Mouse (Mus musculus): ENCODE results near the gene Rnase13. TPM values are rescaled to one million over a fixed set of nuclear protein-coding genes. Genes with fewer than 3 reads are reported as not detected.
A peak's percentile ranks its signal among the peaks of the same experiment; 100 is the strongest.

The Rnase13 gene
- total and polyA plus RNA-seq, 2 experiments from 2014 or later = not detected

DNA sequence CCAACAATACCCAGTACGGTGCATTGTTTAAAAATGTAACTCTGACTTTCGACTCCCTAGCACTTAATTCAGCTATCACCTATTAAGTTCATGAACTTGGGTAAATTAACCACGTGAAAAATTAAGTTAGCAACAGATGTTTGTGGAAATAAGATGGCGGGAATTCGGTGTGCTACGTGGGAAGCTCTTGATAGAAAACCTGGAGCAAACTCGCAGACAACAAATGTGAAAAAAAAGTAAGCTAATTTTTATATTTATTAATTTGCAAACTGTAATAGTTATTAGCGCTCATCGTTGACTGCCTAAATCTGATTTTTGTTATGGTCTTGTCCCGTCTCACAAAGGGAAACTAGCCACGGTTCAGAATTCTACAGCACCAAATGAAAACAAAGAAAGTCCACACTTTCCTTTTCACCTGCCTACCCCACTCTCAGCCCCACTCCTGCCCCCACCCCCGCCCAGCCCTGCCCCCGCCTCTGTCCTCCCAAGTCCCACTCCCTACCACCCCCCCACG lies 38.5 kb downstream of the Rnase13 start:
- H3K36me3 ChIP-seq (ENCODE audit: insufficient read depth, low read length) = peaks cover 13% of the 10 kb centered on the region
- H3K4me3 ChIP-seq (ENCODE audit: low read depth, low read length) = peak overlapping the region; percentile 65
- H3K4me1 ChIP-seq (ENCODE audit: insufficient read depth, low read length) = peaks cover 9% of the 10 kb centered on the region; the same call in 1 of the 2 replicates
- H3K27me3 ChIP-seq (ENCODE audit: insufficient read depth, low read length) = no peaks in the 10 kb centered on the region
- no peak for TF ChIP-seq CTCF (IDR thresholded peaks at IDR 0.05)
- H3K9ac ChIP-seq (replicated peaks; ENCODE audit: low read length, poor library complexity, severe bottlenecking) = peak overlapping the region; percentile 75
- H3K27ac ChIP-seq (ENCODE audit: low read depth, low read length) = peak overlapping the region; percentile 73
- peak overlapping the region; percentile 78 for H3K4me2 ChIP-seq (ENCODE audit: low read depth, low read length, poor library complexity, severe bottlenecking)
- under 1% methylated on average over 14 of the region's 14 CpGs for WGBS
- no peaks in the 10 kb centered on the region for H3K9me3 ChIP-seq (ENCODE audit: low read length)
- ATAC-seq (ENCODE audit: low FRiP score) = peak; percentile 29
- DNase-seq (ENCODE audit: low spot score) = peak; percentile 42

DNA sequence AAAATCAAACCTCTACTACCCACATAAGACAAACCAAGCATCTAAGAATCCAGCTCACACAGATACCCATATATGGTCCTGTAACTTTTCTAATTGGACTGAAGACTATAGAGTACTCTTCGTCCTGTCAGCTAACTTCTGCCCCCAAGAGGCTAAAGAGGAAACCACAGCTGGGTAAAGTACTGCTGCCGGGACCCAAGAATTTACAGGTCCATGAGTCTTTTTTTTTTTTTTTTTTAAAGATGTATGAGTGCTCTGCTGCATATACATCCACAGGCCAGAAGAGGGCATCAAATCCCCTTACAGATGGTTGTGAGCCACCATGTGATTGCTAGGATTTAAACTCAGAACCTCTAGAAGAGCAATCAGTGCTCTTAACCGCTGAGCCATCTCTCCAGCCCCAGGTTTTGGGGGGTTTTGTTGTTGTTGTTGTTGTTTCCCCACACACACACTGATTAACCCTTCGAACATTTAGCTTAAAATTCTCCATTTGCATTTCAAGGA lies 39.0 kb downstream of the Rnase13 start:
- ATAC-seq (ENCODE audit: low FRiP score) (peak; percentile 39), DNase-seq (ENCODE audit: low spot score) (peak; percentile 87)
- peak overlapping the region; percentile 65 for H3K4me3 ChIP-seq (ENCODE audit: low read depth, low read length)
- peaks cover 9% of the 10 kb centered on the region; the same call in 1 of the 2 replicates for H3K4me1 ChIP-seq (ENCODE audit: insufficient read depth, low read length)
- peak overlapping the region; percentile 73; the same call in 1 of the 2 replicates for H3K27ac ChIP-seq (ENCODE audit: low read depth, low read length)
- peaks cover 8% of the 10 kb centered on the region for H3K36me3 ChIP-seq (ENCODE audit: insufficient read depth, low read length)
- no peaks in the 10 kb centered on the region for H3K27me3 ChIP-seq (ENCODE audit: insufficient read depth, low read length)
- no peak overlapping the region for H3K9ac ChIP-seq (replicated peaks; ENCODE audit: low read length, poor library complexity, severe bottlenecking)
- WGBS = under 1% methylated on average over 4 of the region's 4 CpGs
- TF ChIP-seq CTCF (IDR thresholded peaks at IDR 0.05) = peak; percentile 78
- H3K4me2 ChIP-seq (ENCODE audit: low read depth, low read length, poor library complexity, severe bottlenecking) = peak overlapping the region; percentile 78
- no peaks in the 10 kb centered on the region for H3K9me3 ChIP-seq (ENCODE audit: low read length)

DNA sequence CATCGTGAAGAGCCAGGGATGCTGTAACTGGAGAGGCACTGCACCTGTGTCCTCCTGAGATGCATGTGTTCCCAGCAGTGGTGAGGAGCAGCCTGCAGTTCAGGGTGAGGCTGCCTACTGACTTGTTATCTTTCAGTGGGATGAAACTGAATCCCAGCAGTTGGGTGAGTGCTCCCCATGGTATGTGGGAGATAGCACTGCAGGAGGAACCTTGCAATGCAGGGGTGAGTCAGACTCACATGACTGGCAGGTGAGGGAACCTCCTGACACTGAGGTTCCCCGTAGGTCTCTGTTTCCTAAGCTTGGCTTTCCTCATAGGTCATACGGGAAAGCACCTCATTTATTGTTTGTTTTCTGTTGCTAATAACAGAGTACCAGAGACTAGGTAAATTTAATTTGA lies 45.1 kb downstream of the Rnase13 start:
- H3K4me2 ChIP-seq (ENCODE audit: low read depth, low read length, poor library complexity, severe bottlenecking) = no peak overlapping the region
- no peaks in the 10 kb centered on the region for H3K4me1 ChIP-seq (ENCODE audit: insufficient read depth, low read length)
- no peaks in the 10 kb centered on the region for H3K27me3 ChIP-seq (ENCODE audit: insufficient read depth, low read length)
- no peak for DNase-seq (ENCODE audit: low spot score)
- no peaks in the 10 kb centered on the region for H3K9me3 ChIP-seq (ENCODE audit: low read length)
- no peak overlapping the region for H3K27ac ChIP-seq (ENCODE audit: low read depth, low read length)
- TF ChIP-seq CTCF (IDR thresholded peaks at IDR 0.05) = no peak
- H3K9ac ChIP-seq (replicated peaks; ENCODE audit: low read length, poor library complexity, severe bottlenecking) = no peak overlapping the region
- ATAC-seq (ENCODE audit: low FRiP score) = no peak
- WGBS = 80% methylated on average over 3 of the region's 3 CpGs
- H3K4me3 ChIP-seq (ENCODE audit: low read depth, low read length) = no peak overlapping the region
- H3K36me3 ChIP-seq (ENCODE audit: insufficient read depth, low read length) = no peaks in the 10 kb centered on the region

DNA sequence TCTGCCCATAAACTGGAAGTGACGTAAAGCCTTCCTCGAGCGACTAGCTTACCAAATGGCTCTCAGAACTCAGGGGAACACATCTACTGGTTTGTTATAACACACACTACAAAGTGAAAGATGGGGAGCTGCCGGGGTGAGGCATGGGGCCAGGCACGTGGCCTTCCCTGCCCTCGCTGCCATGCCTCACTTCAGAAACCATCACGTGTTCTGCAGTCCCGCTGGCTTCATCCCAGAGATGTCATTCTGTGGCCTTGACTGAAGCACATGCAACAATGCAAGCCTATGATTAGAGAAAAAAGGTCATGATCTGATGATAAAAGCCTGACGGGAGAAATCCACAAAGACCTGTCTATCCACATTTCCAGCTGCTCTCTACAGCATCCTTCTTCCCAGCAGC lies 50.8 kb downstream of the Rnase13 start:
- Histone ChIP-seq H3K4me2 (ENCODE audit: low read depth, low read length, poor library complexity, severe bottlenecking) (no peak overlapping the region), H3K36me3 (ENCODE audit: insufficient read depth, low read length) (no peaks in the 10 kb centered on the region), H3K27ac (ENCODE audit: low read depth, low read length) (no peak overlapping the region), H3K4me1 (ENCODE audit: insufficient read depth, low read length) (no peaks in the 10 kb centered on the region), H3K27me3 (ENCODE audit: insufficient read depth, low read length) (no peaks in the 10 kb centered on the region), H3K9ac (replicated peaks; ENCODE audit: low read length, poor library complexity, severe bottlenecking) (no peak overlapping the region), H3K4me3 (ENCODE audit: low read depth, low read length) (no peak overlapping the region), H3K9me3 (ENCODE audit: low read length) (no peaks in the 10 kb centered on the region)
- DNase-seq (ENCODE audit: low spot score) (no peak), ATAC-seq (ENCODE audit: low FRiP score) (no peak)
- TF ChIP-seq CTCF (IDR thresholded peaks at IDR 0.05) = no peak
- WGBS = 73% methylated on average over 9 of the region's 9 CpGs

Other genes starting within 250 kb of the Rnase13 start
- not detected in 2 replicates for gene Gm17079, start 227.3 kb downstream of the Rnase13 start, total RNA-seq (2014; rRNA removed)
- not detected in 2 replicates for gene Gm17079, start 227.3 kb downstream of the Rnase13 start, polyA plus RNA-seq (2015; fragmentation: Nextera tagmentation; extraction: Ambion mirVana)
- gene Gm5800, start 205.6 kb downstream of the Rnase13 start, total RNA-seq (2014; rRNA removed) = not detected in 2 replicates
- not detected in 2 replicates for gene Gm5800, start 205.6 kb downstream of the Rnase13 start, polyA plus RNA-seq (2015; fragmentation: Nextera tagmentation; extraction: Ambion mirVana)
- gene Ang4, start 149.2 kb downstream of the Rnase13 start, total RNA-seq (2014; rRNA removed) = not detected in 2 replicates
- not detected in 2 replicates for gene Ang4, start 149.2 kb downstream of the Rnase13 start, polyA plus RNA-seq (2015; fragmentation: Nextera tagmentation; extraction: Ambion mirVana)
- gene AY358078, start 122.7 kb downstream of the Rnase13 start, total RNA-seq (2014; rRNA removed) = not detected in 2 replicates
- not detected in 2 replicates for gene AY358078, start 122.7 kb downstream of the Rnase13 start, polyA plus RNA-seq (2015; fragmentation: Nextera tagmentation; extraction: Ambion mirVana)
- gene Ear6, start 69.1 kb downstream of the Rnase13 start, total RNA-seq (2014; rRNA removed) = not detected in 2 replicates
- gene Ear6, start 69.1 kb downstream of the Rnase13 start, polyA plus RNA-seq (2015; fragmentation: Nextera tagmentation; extraction: Ambion mirVana) = not detected in 2 replicates
- 68.2 and 71.6 TPM in 2 replicates for gene Mettl17, start 37.9 kb downstream of the Rnase13 start, total RNA-seq (2014; rRNA removed)
- gene Mettl17, start 37.9 kb downstream of the Rnase13 start, polyA plus RNA-seq (2015; fragmentation: Nextera tagmentation; extraction: Ambion mirVana) = 70.3 and 91.4 TPM in 2 replicates
- 2.7 and 3.2 TPM in 2 replicates for gene Slc39a2, start 29.9 kb downstream of the Rnase13 start, total RNA-seq (2014; rRNA removed)
- gene Slc39a2, start 29.9 kb downstream of the Rnase13 start, polyA plus RNA-seq (2015; fragmentation: Nextera tagmentation; extraction: Ambion mirVana) = 0.70 and 0.84 TPM in 2 replicates
- gene Ndrg2, start 8.6 kb downstream of the Rnase13 start, total RNA-seq (2014; rRNA removed) = 403 and 449 TPM in 2 replicates
- gene Ndrg2, start 8.6 kb downstream of the Rnase13 start, polyA plus RNA-seq (2015; fragmentation: Nextera tagmentation; extraction: Ambion mirVana) = 356 and 413 TPM in 2 replicates
- not detected in 2 replicates for gene Tppp2, start 4.3 kb downstream of the Rnase13 start, total RNA-seq (2014; rRNA removed)
- not detected in 2 replicates for gene Tppp2, start 4.3 kb downstream of the Rnase13 start, polyA plus RNA-seq (2015; fragmentation: Nextera tagmentation; extraction: Ambion mirVana)
- gene Arhgef40, start 61.9 kb upstream of the Rnase13 start, total RNA-seq (2014; rRNA removed) = 93.8 and 108 TPM in 2 replicates
- 58.0 and 66.1 TPM in 2 replicates for gene Arhgef40, start 61.9 kb upstream of the Rnase13 start, polyA plus RNA-seq (2015; fragmentation: Nextera tagmentation; extraction: Ambion mirVana)
- not detected in 2 replicates for gene Tmem253, start 92.9 kb upstream of the Rnase13 start, total RNA-seq (2014; rRNA removed)
- 0.18 and 0.81 TPM in 2 replicates for gene Tmem253, start 92.9 kb upstream of the Rnase13 start, polyA plus RNA-seq (2015; fragmentation: Nextera tagmentation; extraction: Ambion mirVana)
- 60.4 and 65.5 TPM in 2 replicates for gene Zfp219, start 98.0 kb upstream of the Rnase13 start, total RNA-seq (2014; rRNA removed)
- 23.5 TPM in 2 replicates for gene Zfp219, start 98.0 kb upstream of the Rnase13 start, polyA plus RNA-seq (2015; fragmentation: Nextera tagmentation; extraction: Ambion mirVana)
- gene Olfr221, start 119.7 kb upstream of the Rnase13 start, total RNA-seq (2014; rRNA removed) = not detected in 2 replicates
- gene Olfr221, start 119.7 kb upstream of the Rnase13 start, polyA plus RNA-seq (2015; fragmentation: Nextera tagmentation; extraction: Ambion mirVana) = not detected in 2 replicates
- gene Hnrnpc, start 181.3 kb upstream of the Rnase13 start, total RNA-seq (2014; rRNA removed) = 57.6 and 69.2 TPM in 2 replicates
- 242 and 258 TPM in 2 replicates for gene Hnrnpc, start 181.3 kb upstream of the Rnase13 start, polyA plus RNA-seq (2015; fragmentation: Nextera tagmentation; extraction: Ambion mirVana)
- 5.5 and 6.4 TPM in 2 replicates for gene Rpgrip1, start 187.9 kb upstream of the Rnase13 start, total RNA-seq (2014; rRNA removed)
- gene Rpgrip1, start 187.9 kb upstream of the Rnase13 start, polyA plus RNA-seq (2015; fragmentation: Nextera tagmentation; extraction: Ambion mirVana) = 55.9 and 59.8 TPM in 2 replicates

Measured in midbrain, postnatal 0 days (tissue).